Mouse (Mus musculus): ENCODE results near the gene Otog. TPM values are rescaled to one million over a fixed set of nuclear protein-coding genes. Genes with fewer than 3 reads are reported as not detected.

Gene Otog
- polyA plus RNA-seq, 1 experiment from 2014 or later: not detected

Other genes with a start within 250 kb of the Otog start
- not detected in 2 replicates for gene Abcc6, start 210.7 kb upstream of the Otog start, polyA plus RNA-seq (2014; fragmentation: Nextera tagmentation; extraction: Ambion mirVana)
- 18.1 and 20.3 TPM in 2 replicates for gene Nomo1, start 207.3 kb upstream of the Otog start, polyA plus RNA-seq (2014; fragmentation: Nextera tagmentation; extraction: Ambion mirVana)
- 8.0 and 8.1 TPM in 2 replicates for gene Kcnj11, start 140.2 kb upstream of the Otog start, polyA plus RNA-seq (2014; fragmentation: Nextera tagmentation; extraction: Ambion mirVana)
- 17.3 and 18.8 TPM in 2 replicates for gene Abcc8, start 61.0 kb upstream of the Otog start, polyA plus RNA-seq (2014; fragmentation: Nextera tagmentation; extraction: Ambion mirVana)
- 1.8 and 2.1 TPM in 2 replicates for gene Ush1c, start 2.5 kb upstream of the Otog start, polyA plus RNA-seq (2014; fragmentation: Nextera tagmentation; extraction: Ambion mirVana)
- not detected in 2 replicates for gene Myod1, start 135.5 kb downstream of the Otog start, polyA plus RNA-seq (2014; fragmentation: Nextera tagmentation; extraction: Ambion mirVana)
- 0.05 TPM in 1 of 2 replicates, not detected in the other for gene Kcnc1, start 155.5 kb downstream of the Otog start, polyA plus RNA-seq (2014; fragmentation: Nextera tagmentation; extraction: Ambion mirVana)

All from heart, embryonic 14.5 days (tissue).